Mouse (Mus musculus) liver, embryonic 14.5 days (tissue): ENCODE measurements around the gene Ston1. TPM values are rescaled to one million over a fixed set of nuclear protein-coding genes. Genes with fewer than 3 reads are reported as not detected.

Experiments
- ATAC-seq: fragments of 200-750 bp; cut with Nextera tagmentation; 2 replicates; pipeline ENCODE4 v1.8.0; 2017; ENCODE audit warnings: moderate number of reproducible peaks, mild to moderate bottlenecking, moderate library complexity; ENCODE audit not compliant: insufficient read depth
- DNase-seq, 3 experiments: peaks; one replicate each; pipeline ENCODE4 v3.0.0-alpha.2; 2012 to 2013; ENCODE audit warnings: low read depth in 3 of 3, low spot score in 3 of 3
- H3K27ac ChIP-seq: fragments of 300-500 bp; sonication (generic); 2 replicates; pipeline ENCODE4 v1.5.1; 2014; ENCODE audit warnings: moderate library complexity, mild to moderate bottlenecking, control low read depth, inconsistent platforms
- H3K27me3 ChIP-seq: fragments of 300-500 bp; sonication (generic); 2 replicates; pipeline ENCODE4 v1.6.1; 2014; ENCODE audit warnings: mild to moderate bottlenecking, low read length, moderate library complexity; ENCODE audit not compliant: control insufficient read depth, insufficient read depth
- H3K36me3 ChIP-seq: fragments of 300-500 bp; sonication (generic); replicated peaks from 2 replicates; pipeline ENCODE4 v1.6.1; 2014; ENCODE audit warnings: low read depth; ENCODE audit not compliant: control insufficient read depth, insufficient read depth
- H3K4me1 ChIP-seq, 2 experiments: fragments of 200-500 bp in 1 of 2; fragments of 300-500 bp in 1 of 2; sonication (generic) in 1 of 2; replicated peaks; 2 replicates each; pipeline ENCODE4 v1.6.1; 2012 to 2014; ENCODE audit warnings: antibody characterized with exemption in 1 of 2, inconsistent platforms in 1 of 2, low read length in 1 of 2; ENCODE audit not compliant: control insufficient read depth in 2 of 2, insufficient read depth in 2 of 2
- H3K4me2 ChIP-seq: fragments of 300-500 bp; sonication (generic); 2 replicates; pipeline ENCODE4 v1.6.1; 2014; ENCODE audit warnings: low read depth, mild to moderate bottlenecking, control low read depth, moderate library complexity
- H3K4me3 ChIP-seq, 2 experiments: fragments of 200-500 bp in 1 of 2; fragments of 300-500 bp in 1 of 2; sonication (generic) in 1 of 2; 2 replicates each; pipeline ENCODE4 v1.5.1; 2012 to 2014; ENCODE audit warnings: low read depth in 2 of 2, low read length in 2 of 2, mild to moderate bottlenecking in 2 of 2, control low read depth in 1 of 2, inconsistent platforms in 1 of 2, moderate library complexity in 1 of 2; ENCODE audit not compliant: insufficient read depth in 1 of 2
- H3K9ac ChIP-seq: fragments of 300-500 bp; sonication (generic); replicated peaks from 2 replicates; pipeline ENCODE4 v1.6.1; 2014; ENCODE audit warnings: mild to moderate bottlenecking, control low read depth, moderate library complexity
- H3K9me3 ChIP-seq: fragments of 300-500 bp; sonication (generic); 2 replicates; pipeline ENCODE4 v1.6.1; 2016; ENCODE audit warnings: low read length, mixed read lengths; ENCODE audit not compliant: control insufficient read depth
- CTCF ChIP-seq: IDR thresholded peaks from 2 replicates; pipeline ENCODE4 v1.5.1; 2016; ENCODE audit warnings: antibody characterized with exemption, low read depth, control low read depth
- EP300 ChIP-seq: IDR thresholded peaks from 2 replicates; pipeline ENCODE4 v1.6.1; 2016; ENCODE audit warnings: antibody characterized with exemption, low read depth
- WGBS: fragments of 180-500 bp; shearing (Covaris S2); extraction: QIAGEN DNeasy Blood & Tissue Kit; methylation state at CpG from one replicate; pipeline ENCODE4 v1.1.7; 2014; ENCODE audit not compliant: insufficient replicate concordance; 5-methylcytosine and 5-hydroxymethylcytosine counted together
- polyA plus RNA-seq, 2 experiments: library from polyadenylated mRNA; depleted of rRNA in 1 of 2; stranded (reverse) in 1 of 2; unstranded in 1 of 2; fragments of >200 nt; fragmentation: Nextera tagmentation in 1 of 2; extraction: Ambion mirVana in 1 of 2; gene quantifications; 2 replicates each; pipeline versions ENCODE4 v1.2.1 to v1.2.3; 2012 to 2014

Gene Ston1
- polyA plus RNA-seq, 2 experiments = 1.2 to 1.9 TPM

- Histone ChIP-seq H3K4me2 (no peak overlapping the region), H3K4me1 (peaks cover 0 to 2% of the 10 kb centered on the region in 2 experiments; a peak in 1 of 4 replicates), H3K9me3 (no peaks in the 10 kb centered on the region), H3K4me3 (no peak overlapping the region), H3K27me3 (no peaks in the 10 kb centered on the region), H3K9ac (no peak overlapping the region), H3K36me3 (no peaks in the 10 kb centered on the region; the same call in 1 of the 2 replicates), H3K27ac (no peak overlapping the region)
- no peak for TF ChIP-seq EP300
- TF ChIP-seq CTCF = peak; percentile 48
- ATAC-seq = no peak
- WGBS = 55% methylated on average over 13 of the region's 13 CpGs
- DNase-seq = peak in 1 of 3 experiments; percentile 15
Measured at GRCm38 (mm10) chr17:88558168-88558842, 39.2 kb upstream of the Ston1 start.

DNA sequence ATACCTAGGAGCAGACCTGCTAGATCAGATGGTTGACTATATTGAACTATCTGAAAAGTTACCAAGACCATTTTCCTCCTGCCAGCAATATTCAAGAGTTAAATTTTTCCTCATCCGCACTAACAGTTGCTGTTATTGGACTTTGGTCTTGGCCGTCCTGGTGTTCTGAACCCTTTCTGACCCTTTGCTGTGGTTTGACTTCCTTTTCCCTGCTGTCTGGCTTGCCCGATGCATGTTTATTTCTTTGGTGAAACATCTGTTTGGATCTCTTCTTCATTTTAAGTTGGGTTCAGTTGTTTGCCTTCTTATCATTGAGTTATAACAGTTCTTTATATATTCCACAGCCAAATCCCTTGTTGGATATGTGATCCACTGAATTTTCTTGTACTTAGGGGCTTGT is 33.9 kb upstream of the Ston1 start:
- peaks cover 0 to 2% of the 10 kb centered on the region in 2 experiments; a peak in 1 of 4 replicates for H3K4me1 ChIP-seq
- WGBS = 62% methylated on average over 3 of the region's 3 CpGs
- no peak overlapping the region for H3K4me3 ChIP-seq
- DNase-seq = no peak
- no peak for TF ChIP-seq EP300
- TF ChIP-seq CTCF = no peak
- no peak overlapping the region for H3K27ac ChIP-seq
- no peak for ATAC-seq
- no peaks in the 10 kb centered on the region for H3K27me3 ChIP-seq
- H3K9ac ChIP-seq = no peak overlapping the region
- H3K36me3 ChIP-seq = peaks cover 8% of the 10 kb centered on the region
- H3K9me3 ChIP-seq = no peaks in the 10 kb centered on the region
- H3K4me2 ChIP-seq = no peak overlapping the region

DNA sequence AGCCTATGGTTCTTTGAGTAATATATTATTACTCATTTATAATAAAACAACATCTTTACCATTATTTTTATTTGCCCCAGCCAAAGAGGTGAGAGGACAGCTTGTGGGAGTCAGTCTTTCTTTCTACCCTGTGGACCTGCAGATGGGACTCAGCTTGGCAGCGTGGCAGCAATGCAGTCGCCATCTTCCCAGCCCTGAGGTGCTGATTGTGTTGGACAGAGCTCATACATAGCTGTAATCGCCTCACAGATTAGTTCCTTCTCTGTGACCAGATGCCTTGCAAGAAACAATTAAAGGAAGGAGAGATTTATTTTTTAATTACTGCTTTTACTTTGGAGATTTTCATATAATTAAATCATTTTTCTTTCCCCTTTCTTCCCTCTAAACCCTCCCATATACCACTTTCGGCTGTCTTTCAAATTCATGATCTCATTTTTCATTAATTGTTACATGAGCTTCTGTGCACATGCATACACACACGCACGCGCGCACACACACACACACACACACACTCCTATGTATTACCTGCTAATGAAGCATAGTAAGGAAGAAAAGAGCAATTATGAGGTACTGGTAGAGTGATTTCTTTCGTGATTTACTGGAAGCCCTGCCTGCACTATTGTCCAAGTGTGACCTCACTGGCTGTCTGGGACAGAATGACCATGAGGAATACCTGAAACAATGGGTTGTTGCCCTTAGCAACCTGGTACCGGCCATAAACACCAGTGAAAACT is 27.5 kb upstream of the Ston1 start:
- H3K4me3 ChIP-seq = no peak overlapping the region
- H3K27ac ChIP-seq = no peak overlapping the region
- ATAC-seq (no peak), DNase-seq (no peak)
- WGBS = 77% methylated on average over 10 of the region's 10 CpGs
- H3K4me1 ChIP-seq = no peaks in the 10 kb centered on the region
- no peaks in the 10 kb centered on the region for H3K27me3 ChIP-seq
- no peak overlapping the region for H3K9ac ChIP-seq
- no peaks in the 10 kb centered on the region for H3K9me3 ChIP-seq
- no peak overlapping the region for H3K4me2 ChIP-seq
- H3K36me3 ChIP-seq = peaks cover 8% of the 10 kb centered on the region
- TF ChIP-seq CTCF (no peak), EP300 (no peak)

DNA sequence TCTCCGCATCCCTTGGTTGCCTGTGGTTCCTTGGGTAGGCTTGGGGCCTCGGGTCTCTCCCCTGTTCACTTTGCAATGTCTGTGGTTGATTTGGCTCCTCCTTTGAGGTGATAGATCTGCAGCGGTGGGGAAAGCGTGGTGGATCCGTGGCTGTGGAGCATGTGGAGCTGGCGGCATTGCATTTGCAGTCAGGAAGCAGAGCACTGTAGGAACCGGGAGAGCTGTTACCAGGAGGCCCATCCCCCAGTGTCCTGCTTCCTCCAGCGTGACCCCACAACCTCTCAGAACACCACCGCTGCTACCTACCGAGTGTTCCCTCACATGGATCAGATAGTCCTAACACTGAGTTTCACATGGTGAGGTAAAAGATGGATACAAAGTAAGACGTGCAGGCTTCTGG is 26.7 kb upstream of the Ston1 start:
- no peak overlapping the region for H3K4me3 ChIP-seq
- TF ChIP-seq CTCF = no peak
- ATAC-seq (no peak), DNase-seq (no peak)
- no peaks in the 10 kb centered on the region for H3K4me1 ChIP-seq
- no peak overlapping the region for H3K9ac ChIP-seq
- H3K36me3 ChIP-seq = peaks cover 8% of the 10 kb centered on the region
- H3K27me3 ChIP-seq = no peaks in the 10 kb centered on the region
- H3K4me2 ChIP-seq = no peak overlapping the region
- WGBS = 76% methylated on average over 11 of the region's 11 CpGs
- H3K27ac ChIP-seq = no peak overlapping the region
- H3K9me3 ChIP-seq = no peaks in the 10 kb centered on the region

GRCm38 (mm10) chr17:88574811-88575210 is 22.7 kb upstream of the Ston1 start:
- no peak overlapping the region for H3K4me3 ChIP-seq
- WGBS = 63% methylated on average over 5 of the region's 5 CpGs
- no peak for ATAC-seq
- H3K36me3 ChIP-seq = no peaks in the 10 kb centered on the region; the same call in none of the 2 replicates
- TF ChIP-seq CTCF (no peak), EP300 (no peak)
- H3K4me1 ChIP-seq = no peaks in the 10 kb centered on the region
- no peak overlapping the region for H3K9ac ChIP-seq
- no peak for DNase-seq
- no peaks in the 10 kb centered on the region for H3K27me3 ChIP-seq
- no peak overlapping the region for H3K27ac ChIP-seq
- no peaks in the 10 kb centered on the region for H3K9me3 ChIP-seq
- no peak overlapping the region for H3K4me2 ChIP-seq
